Mouse (Mus musculus): Measurements from ENCODE around the gene Ace2.

DNA sequence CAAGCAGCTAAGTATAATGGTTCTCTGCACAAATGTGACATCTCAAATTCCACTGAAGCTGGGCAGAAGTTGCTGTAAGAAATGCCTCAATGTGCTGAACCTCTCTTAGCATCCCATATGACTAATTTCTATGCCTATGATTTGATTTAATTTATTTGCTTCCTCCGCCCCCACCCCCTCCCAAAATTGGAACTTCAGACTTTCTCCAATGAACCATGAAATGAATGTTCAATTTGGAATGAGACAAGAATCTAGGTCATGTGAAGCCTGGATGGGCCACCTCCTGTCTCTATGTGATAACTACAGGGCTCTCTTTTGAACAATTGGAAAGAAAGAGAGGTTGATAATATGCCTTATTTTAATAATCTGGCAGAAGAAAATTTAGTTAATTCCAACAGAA, 36.2 kb downstream of the Ace2 start:
- no peak for TF ChIP-seq EP300 (IDR thresholded peaks at IDR 0.05; ENCODE audit: low read depth)
- no peak for TF ChIP-seq CTCF (IDR thresholded peaks at IDR 0.05; ENCODE audit: low read depth)

Measured in liver, embryonic 14.5 days (tissue).